Mouse (Mus musculus): Measurements from ENCODE around the gene Srebf2. TPM values are rescaled to one million over a fixed set of nuclear protein-coding genes. Genes with fewer than 3 reads are reported as not detected.

Srebf2 gene
- polyA plus RNA-seq, 2 experiments, result 29.3 to 30.8 TPM

GRCm38 (mm10) chr15:82152435-82152834 is 5.5 kb downstream of the Srebf2 start:
- TF ChIP-seq EP300 (IDR thresholded peaks at IDR 0.05; ENCODE audit: low read depth) (no peak), CTCF (IDR thresholded peaks at IDR 0.05; ENCODE audit: low read depth) (no peak)
- no peak overlapping the region for H3K9ac ChIP-seq (replicated peaks)
- H3K9me3 ChIP-seq (ENCODE audit: control insufficient read depth, low read length), result no peaks in the 10 kb centered on the region
- no peak for ATAC-seq (ENCODE audit: insufficient read depth)
- H3K27ac ChIP-seq, result no peak overlapping the region
- peaks cover 22 to 28% of the 10 kb centered on the region in 2 experiments for H3K4me1 ChIP-seq (replicated peaks; ENCODE audit: control insufficient read depth in 2 of 2, insufficient read depth in 2 of 2, low read length in 1 of 2)
- H3K27me3 ChIP-seq (ENCODE audit: control insufficient read depth, insufficient read depth, low read length), result no peaks in the 10 kb centered on the region
- H3K36me3 ChIP-seq (replicated peaks; ENCODE audit: control insufficient read depth, insufficient read depth, low read depth), result no peaks in the 10 kb centered on the region; the same call in 1 of the 2 replicates
- no peak overlapping the region for H3K4me3 ChIP-seq (ENCODE audit: insufficient read depth in 1 of 2, low read depth in 2 of 2, low read length in 2 of 2)
- 74% methylated on average over 7 of the region's 7 CpGs for whole genome bisulfite sequencing (ENCODE audit: insufficient replicate concordance)
- H3K4me2 ChIP-seq (ENCODE audit: low read depth), result no peak overlapping the region
- no peak for DNase-seq (ENCODE audit: low read depth in 3 of 3, low spot score in 3 of 3)

GRCm38 (mm10) chr15:82156298-82156697 is 9.3 kb downstream of the Srebf2 start:
- ATAC-seq (ENCODE audit: insufficient read depth), result no peak
- Histone ChIP-seq H3K27ac (no peak overlapping the region), H3K27me3 (ENCODE audit: control insufficient read depth, insufficient read depth, low read length) (no peaks in the 10 kb centered on the region)

GRCm38 (mm10) chr15:82156902-82157301 is 9.9 kb downstream of the Srebf2 start:
- Histone ChIP-seq H3K27me3 (ENCODE audit: control insufficient read depth, insufficient read depth, low read length) (no peaks in the 10 kb centered on the region), H3K4me2 (ENCODE audit: low read depth) (no peak overlapping the region), H3K9me3 (ENCODE audit: control insufficient read depth, low read length) (no peaks in the 10 kb centered on the region), H3K27ac (no peak overlapping the region), H3K36me3 (replicated peaks; ENCODE audit: control insufficient read depth, insufficient read depth, low read depth) (no peaks in the 10 kb centered on the region; the same call in 1 of the 2 replicates), H3K4me1 (replicated peaks; ENCODE audit: control insufficient read depth in 2 of 2, insufficient read depth in 2 of 2, low read length in 1 of 2) (peaks cover 8 to 27% of the 10 kb centered on the region in 2 experiments), H3K4me3 (ENCODE audit: insufficient read depth in 1 of 2, low read depth in 2 of 2, low read length in 2 of 2) (no peak overlapping the region), H3K9ac (replicated peaks) (no peak overlapping the region)
- 30% methylated on average over 10 of the region's 10 CpGs for WGBS (ENCODE audit: insufficient replicate concordance)
- DNase-seq (ENCODE audit: low read depth in 3 of 3, low spot score in 3 of 3), result no peak
- TF ChIP-seq EP300 (IDR thresholded peaks at IDR 0.05; ENCODE audit: low read depth) (no peak), CTCF (IDR thresholded peaks at IDR 0.05; ENCODE audit: low read depth) (no peak)
- no peak for ATAC-seq (ENCODE audit: insufficient read depth)

More at GRCm38 (mm10) chr15:82156298-82156697, 9.3 kb downstream of the Srebf2 start:
- Histone ChIP-seq H3K4me2 (ENCODE audit: low read depth) (no peak overlapping the region), H3K9me3 (ENCODE audit: control insufficient read depth, low read length) (no peaks in the 10 kb centered on the region), H3K9ac (replicated peaks) (no peak overlapping the region), H3K4me3 (ENCODE audit: insufficient read depth in 1 of 2, low read depth in 2 of 2, low read length in 2 of 2) (no peak overlapping the region), H3K36me3 (replicated peaks; ENCODE audit: control insufficient read depth, insufficient read depth, low read depth) (no peaks in the 10 kb centered on the region; the same call in 1 of the 2 replicates), H3K4me1 (replicated peaks; ENCODE audit: control insufficient read depth in 2 of 2, insufficient read depth in 2 of 2, low read length in 1 of 2) (peaks cover 8 to 25% of the 10 kb centered on the region in 2 experiments)
- no peak for DNase-seq (ENCODE audit: low read depth in 3 of 3, low spot score in 3 of 3)
- TF ChIP-seq EP300 (IDR thresholded peaks at IDR 0.05; ENCODE audit: low read depth) (no peak), CTCF (IDR thresholded peaks at IDR 0.05; ENCODE audit: low read depth) (no peak)
- WGBS (ENCODE audit: insufficient replicate concordance), result 32% methylated on average over 6 of the region's 6 CpGs

- Histone ChIP-seq H3K9me3 (ENCODE audit: control insufficient read depth, low read length) (no peaks in the 10 kb centered on the region), H3K27ac (no peak overlapping the region), H3K27me3 (ENCODE audit: control insufficient read depth, insufficient read depth, low read length) (no peaks in the 10 kb centered on the region), H3K36me3 (replicated peaks; ENCODE audit: control insufficient read depth, insufficient read depth, low read depth) (no peaks in the 10 kb centered on the region; the same call in 1 of the 2 replicates), H3K4me3 (ENCODE audit: insufficient read depth in 1 of 2, low read depth in 2 of 2, low read length in 2 of 2) (no peak overlapping the region), H3K9ac (replicated peaks) (no peak overlapping the region), H3K4me1 (replicated peaks; ENCODE audit: control insufficient read depth in 2 of 2, insufficient read depth in 2 of 2, low read length in 1 of 2) (peaks cover 13 to 27% of the 10 kb centered on the region in 2 experiments), H3K4me2 (ENCODE audit: low read depth) (no peak overlapping the region)
- ATAC-seq (ENCODE audit: insufficient read depth), result no peak
- 66% methylated on average over 17 of the region's 17 CpGs for WGBS (ENCODE audit: insufficient replicate concordance)
- DNase-seq (ENCODE audit: low read depth in 3 of 3, low spot score in 3 of 3), result no peak
- no peak for TF ChIP-seq CTCF (IDR thresholded peaks at IDR 0.05; ENCODE audit: low read depth)
- no peak for TF ChIP-seq EP300 (IDR thresholded peaks at IDR 0.05; ENCODE audit: low read depth)
These were observed 11.5 kb downstream of the Srebf2 start for GRCm38 (mm10) chr15:82158243-82159035.

GRCm38 (mm10) chr15:82159471-82159870 is 12.5 kb downstream of the Srebf2 start:
- H3K27ac ChIP-seq, result no peak overlapping the region

More at GRCm38 (mm10) chr15:82159471-82159870, 12.5 kb downstream of the Srebf2 start:
- no peak for DNase-seq (ENCODE audit: low read depth in 3 of 3, low spot score in 3 of 3)
- peaks cover 24 to 34% of the 10 kb centered on the region in 2 experiments for H3K4me1 ChIP-seq (replicated peaks; ENCODE audit: control insufficient read depth in 2 of 2, insufficient read depth in 2 of 2, low read length in 1 of 2)
- no peak overlapping the region for H3K9ac ChIP-seq (replicated peaks)
- no peaks in the 10 kb centered on the region for H3K36me3 ChIP-seq (replicated peaks; ENCODE audit: control insufficient read depth, insufficient read depth, low read depth)
- ATAC-seq (ENCODE audit: insufficient read depth), result no peak
- no peak overlapping the region for H3K4me3 ChIP-seq (ENCODE audit: insufficient read depth in 1 of 2, low read depth in 2 of 2, low read length in 2 of 2)
- no peak overlapping the region for H3K4me2 ChIP-seq (ENCODE audit: low read depth)
- H3K9me3 ChIP-seq (ENCODE audit: control insufficient read depth, low read length), result no peaks in the 10 kb centered on the region
- TF ChIP-seq EP300 (IDR thresholded peaks at IDR 0.05; ENCODE audit: low read depth), result no peak
- no peak for TF ChIP-seq CTCF (IDR thresholded peaks at IDR 0.05; ENCODE audit: low read depth)
- WGBS (ENCODE audit: insufficient replicate concordance), result 83% methylated on average over 9 of the region's 9 CpGs
- no peaks in the 10 kb centered on the region for H3K27me3 ChIP-seq (ENCODE audit: control insufficient read depth, insufficient read depth, low read length)
